ENCODE assay signal across 7 mouse cellular contexts in the genomic region with DNA sequence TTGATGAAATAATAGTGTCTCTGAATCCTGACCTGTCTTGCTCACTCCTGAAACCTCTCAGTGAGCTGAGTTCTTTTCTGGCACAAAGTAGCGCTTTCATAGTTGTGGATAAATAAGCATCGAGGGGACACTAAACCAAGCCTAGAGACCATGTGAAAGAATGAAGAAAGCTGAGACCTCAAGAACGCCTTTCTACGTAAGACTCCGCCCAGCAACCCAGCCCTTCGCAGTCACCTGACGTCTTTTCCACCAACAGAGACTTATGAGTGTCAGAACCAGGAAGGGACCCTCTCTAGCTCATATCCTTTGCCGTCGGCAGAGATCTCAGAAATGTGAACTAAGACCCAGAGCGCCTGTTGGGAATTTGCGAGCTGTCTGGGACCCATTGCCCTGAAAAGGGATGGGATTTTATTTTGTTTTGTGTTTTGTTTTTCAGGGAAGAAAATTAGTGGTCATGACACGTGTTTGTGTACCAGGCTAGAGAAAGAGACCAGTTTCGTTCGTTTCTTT. TPM values are rescaled to one million over a fixed set of nuclear protein-coding genes. Genes with fewer than 3 reads are reported as not detected.
A peak's percentile ranks its signal among the peaks of the same experiment; 100 is the strongest.
DNase-seq lines count a peak whose midpoint lies in the region; ATAC-seq lines count a peak whose summit lies in the region.

No protein-coding gene starts in this region.

- peak overlapping the region; percentile 58 for H3K4me2 ChIP-seq in hindbrain, embryonic 16.5 days (ENCODE audit: low read length)

- H3K9ac ChIP-seq in hindbrain, embryonic 16.5 days (ENCODE audit: low read depth, low read length), result peak overlapping the region; percentile 59

- H3K27ac ChIP-seq in hindbrain, embryonic 16.5 days (ENCODE audit: low read depth, low read length), result peak overlapping the region; percentile 72

- ATAC-seq in hindbrain, embryonic 16.5 days, result peak; percentile 82
- peak; percentile 63 for ATAC-seq in megakaryocyte progenitor cell, adult 5-6 weeks (replicated peaks; ENCODE audit: poor library complexity)

- intact Hi-C loops in left cerebral cortex, postnatal 10 days (cut with DNase I), result loop anchor here (2.0 to 10.0 kb wide), 2 partner anchors 82 to 290 kb away; partner anchors contain the start of gene Polr3e

- no peaks in the 10 kb centered on the region for H3K9me3 ChIP-seq in hindbrain, embryonic 16.5 days (ENCODE audit: control insufficient read depth, low read length)

- DNase-seq in adrenal gland, adult (ENCODE audit: inconsistent age in 2 of 2, low spot score in 1 of 2), result peak; percentile 81 to 92
- peak; percentile 53 to 67 for DNase-seq in cerebellum, postnatal 36 days
- DNase-seq in gastrocnemius, adult 18-20 months (ENCODE audit: low spot score), result peak; percentile 76
- DNase-seq in left cerebral cortex, postnatal 10 days (ENCODE audit: extremely low spot score in 1 of 2, low spot score in 2 of 2), result peak; percentile 67 to 76
- DNase-seq in right cerebral cortex, postnatal 36 days (ENCODE audit: low spot score in 2 of 2), result peak; percentile 57 to 69

- 9% methylated on average over 14 of the region's 14 CpGs for WGBS in hindbrain, embryonic 16.5 days

- no peaks in the 10 kb centered on the region for H3K36me3 ChIP-seq in hindbrain, embryonic 16.5 days (ENCODE audit: control insufficient read depth, insufficient read depth, low read length)

- H3K27me3 ChIP-seq in hindbrain, embryonic 16.5 days (replicated peaks; ENCODE audit: control insufficient read depth, insufficient read depth, low read length), result no peaks in the 10 kb centered on the region; the same call in 1 of the 2 replicates

- peak overlapping the region; percentile 65 for H3K4me3 ChIP-seq in hindbrain, embryonic 16.5 days (ENCODE audit: low read length)

- peaks cover 3% of the 10 kb centered on the region for H3K4me1 ChIP-seq in hindbrain, embryonic 16.5 days (ENCODE audit: control insufficient read depth, insufficient read depth, low read depth, low read length)

RNA-seq across cellular contexts. Expression of gene Eef2k, which starts 7.7 kb away (rescaled TPM):
- 10 to 100 TPM; 59.7 to 60.4 TPM for total RNA-seq in gastrocnemius, adult 18-20 months (2021)
- polyA plus RNA-seq in hindbrain, embryonic 16.5 days (2015; fragmentation: Nextera tagmentation; extraction: Ambion mirVana), result 37.4 and 40.3 TPM in 2 replicates
- total RNA-seq in left cerebral cortex, postnatal 10 days (2021), result 10 to 100 TPM; 45.1 to 46.0 TPM
- total RNA-seq in megakaryocyte progenitor cell, adult 5-6 weeks (2015), result 32.5 and 34.4 TPM in 2 replicates
- total RNA-seq in megakaryocyte progenitor cell, adult 5-6 weeks (2017), result 80.5 and 85.0 TPM in 2 replicates

RNA-seq across cellular contexts. Expression of gene Gm5737, which starts 22.8 kb away (rescaled TPM):
- total RNA-seq in gastrocnemius, adult 18-20 months (2021), result under 1 TPM in 1 of 2 experiments, not detected in 1; 0.47 TPM
- 0.11 and 0.16 TPM in 2 replicates for polyA plus RNA-seq in hindbrain, embryonic 16.5 days (2015; fragmentation: Nextera tagmentation; extraction: Ambion mirVana)
- total RNA-seq in left cerebral cortex, postnatal 10 days (2021), result under 1 TPM in 1 of 2 experiments, not detected in 1; 0.28 TPM
- total RNA-seq in megakaryocyte progenitor cell, adult 5-6 weeks (2015), result not detected in 2 replicates
- total RNA-seq in megakaryocyte progenitor cell, adult 5-6 weeks (2017), result not detected in 2 replicates

Comparison
In these comparisons a context has a peak if more than half of its experiments do, and no peak if none do; other contexts are left out.
1. Peak in every context shown above with its lines: DNase-seq, ATAC-seq, H3K4me3 ChIP-seq and H3K27ac ChIP-seq.